Mouse (Mus musculus) gastrocnemius, postnatal 14 days (tissue): ENCODE data around the gene Gm49450. TPM values are rescaled to one million over a fixed set of nuclear protein-coding genes. Genes with fewer than 3 reads are reported as not detected.

ENCODE experiments used
- DNase-seq: peaks from one replicate; pipeline ENCODE4 v3.0.0; 2021; ENCODE audit warnings: mixed read lengths
- intact Hi-C: fragments of 180-260 bp; cut with DNase I; formaldehyde crosslinking; loops from one replicate; pipeline ENCODE4 v1.15.1; 2025; ENCODE audit warnings: low total_unique reads
- total RNA-seq, 2 experiments: library from RNA; stranded (reverse); gene quantifications; 2 replicates each; pipeline ENCODE4 v1.2.3; 2021

Gene Gm49450
- total RNA-seq, 2 experiments from 2014 or later: not detected

GRCm38 (mm10) chr15:98901530-98901929 lies 51.8 kb downstream of the Gm49450 start:
- intact Hi-C loops: no loop called here
- DNase-seq: no peak

GRCm38 (mm10) chr15:98897928-98898800 lies 55.2 kb downstream of the Gm49450 start, which contains the start of gene Dhh:
TSS of gene Dhh (minus strand) at chr15:98898540.
- intact Hi-C loops: no loop called here
- DNase-seq: no peak

GRCm38 (mm10) chr15:98897495-98897894 lies 55.9 kb downstream of the Gm49450 start:
- intact Hi-C loops: no loop called here
- no peak for DNase-seq

- intact Hi-C loops: no loop called here
- peak; percentile 27 for DNase-seq
These were observed 57.4 kb downstream of the Gm49450 start for GRCm38 (mm10) chr15:98895635-98896589.

- intact Hi-C loops: loop anchor here (5.0 kb wide), 2 partner anchors 32 to 102 kb away; no protein-coding TSS in a partner anchor
- no peak for DNase-seq
These were observed 58.4 kb downstream of the Gm49450 start for GRCm38 (mm10) chr15:98894746-98895634.

GRCm38 (mm10) chr15:98893940-98894745 lies 59.2 kb downstream of the Gm49450 start, which contains the start of gene Rhebl1:
TSS of gene Rhebl1 (minus strand) at chr15:98894540.
- intact Hi-C loops: loop anchor here (5.0 kb wide), 2 partner anchors 33 to 103 kb away; no protein-coding TSS in a partner anchor
- DNase-seq: peak; percentile 28

GRCm38 (mm10) chr15:98893036-98893435 lies 60.3 kb downstream of the Gm49450 start:
- intact Hi-C loops: loop anchor here (5.0 kb wide), 2 partner anchors 34 to 104 kb away; no protein-coding TSS in a partner anchor
- no peak for DNase-seq

- DNase-seq: peak; percentile 49
- intact Hi-C loops: loop anchor here (5.0 kb wide), 2 partner anchors 35 to 105 kb away; no protein-coding TSS in a partner anchor
These were observed 61.3 kb downstream of the Gm49450 start for GRCm38 (mm10) chr15:98891907-98892606.

- no peak for DNase-seq
- intact Hi-C loops: loop anchor here (5.0 kb wide), 2 partner anchors 36 to 106 kb away; no protein-coding TSS in a partner anchor
These were observed 62.1 kb downstream of the Gm49450 start for GRCm38 (mm10) chr15:98891198-98891742.

- no peak for DNase-seq
- intact Hi-C loops: no loop called here
These were observed 65.8 kb downstream of the Gm49450 start for GRCm38 (mm10) chr15:98887526-98887925.

- intact Hi-C loops: no loop called here
- no peak for DNase-seq
These were observed 66.5 kb downstream of the Gm49450 start for GRCm38 (mm10) chr15:98886667-98887387.

GRCm38 (mm10) chr15:98884106-98884505 lies 69.2 kb downstream of the Gm49450 start:
- intact Hi-C loops: no loop called here

GRCm38 (mm10) chr15:98883661-98884060 lies 69.7 kb downstream of the Gm49450 start:
- no peak for DNase-seq
- intact Hi-C loops: no loop called here

More at GRCm38 (mm10) chr15:98884106-98884505, 69.2 kb downstream of the Gm49450 start:
- DNase-seq: no peak
